Mouse (Mus musculus) E14TG2a.4 (cell line): ENCODE results near the gene Gm45713.

Experiments used
- CTCF ChIP-seq: conservative IDR thresholded peaks from 2 replicates; pipeline ENCODE4 v1.5.1; 2014; ENCODE audit warnings: low read length
- NANOG ChIP-seq: IDR thresholded peaks from 2 replicates; pipeline ENCODE4 v1.6.1; 2014; ENCODE audit warnings: borderline replicate concordance, low read length, mixed read lengths

DNA sequence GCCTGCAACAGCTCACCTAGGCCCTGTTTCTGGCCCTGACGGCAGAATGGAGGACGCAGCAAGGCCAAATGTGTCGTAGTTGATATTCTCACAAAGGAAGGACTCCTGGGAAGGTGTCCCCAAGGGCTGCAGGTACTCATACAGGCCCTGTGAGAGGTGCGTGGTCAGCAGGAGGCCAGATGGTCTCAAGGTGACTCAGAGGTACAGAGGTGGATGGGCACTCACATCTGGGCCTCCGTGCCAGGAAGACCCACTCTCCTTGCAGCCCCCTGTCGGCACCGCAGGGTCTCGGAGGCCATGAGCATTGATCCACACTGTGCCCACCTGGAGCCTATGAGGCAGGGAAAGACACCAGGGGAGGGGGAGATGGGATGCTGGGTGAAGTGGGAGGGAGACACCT, 9.4 kb upstream of the Gm45713 start:
- TF ChIP-seq CTCF = no peak
- no peak for TF ChIP-seq NANOG
